Mouse (Mus musculus) embryonic fibroblast, embryonic 13.5 days (primary cell): ENCODE results near the gene Cpm.

ENCODE experiments used
- CTCF ChIP-seq: IDR thresholded peaks from 2 replicates; pipeline ENCODE4 v1.5.1; 2011; ENCODE audit warnings: mild to moderate bottlenecking, control low read depth, low read length, moderate library complexity, borderline replicate concordance; ENCODE audit not compliant: insufficient read depth
- POLR2A ChIP-seq: IDR thresholded peaks from 2 replicates; pipeline ENCODE4 v1.6.1; 2011; ENCODE audit warnings: low read depth, mild to moderate bottlenecking, control low read depth, low read length, moderate library complexity

DNA sequence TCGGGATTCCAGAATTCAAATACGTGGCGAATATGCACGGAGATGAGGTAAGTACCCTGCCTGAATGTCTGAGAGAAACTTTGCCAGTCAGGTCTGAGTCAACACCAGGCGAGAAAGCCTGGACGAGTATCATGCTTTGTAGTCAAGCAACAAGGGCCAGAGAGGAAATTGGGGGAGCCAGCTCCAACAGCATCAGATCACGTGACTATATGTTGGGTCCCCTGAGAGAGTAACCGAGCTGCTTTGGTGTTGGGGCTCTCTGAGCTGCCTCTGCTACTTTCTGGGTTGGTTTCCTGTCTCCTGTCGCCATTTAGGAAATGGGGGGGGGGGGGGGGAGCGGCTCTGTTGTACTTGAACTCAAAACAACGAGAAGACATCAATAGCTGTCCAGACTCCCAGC, 30.5 kb downstream of the Cpm start:
- TF ChIP-seq CTCF, result no peak
- no peak for TF ChIP-seq POLR2A
